Mouse (Mus musculus) cerebellum, adult 2 months (tissue): Measurements from ENCODE around the gene Ugt1a5.

Experiments
- CTCF ChIP-seq: fragments of 200-500 bp; IDR thresholded peaks from 2 replicates; pipeline ENCODE4 v1.5.1; 2011; ENCODE audit warnings: low read depth, mild to moderate bottlenecking, control low read depth, low read length, moderate library complexity, borderline replicate concordance; ENCODE audit not compliant: insufficient read depth
- POLR2A ChIP-seq: fragments of 200-500 bp; IDR thresholded peaks from 2 replicates; pipeline ENCODE4 v1.6.1; 2011; ENCODE audit warnings: low read length, control low read depth, borderline replicate concordance; ENCODE audit not compliant: insufficient read depth

DNA sequence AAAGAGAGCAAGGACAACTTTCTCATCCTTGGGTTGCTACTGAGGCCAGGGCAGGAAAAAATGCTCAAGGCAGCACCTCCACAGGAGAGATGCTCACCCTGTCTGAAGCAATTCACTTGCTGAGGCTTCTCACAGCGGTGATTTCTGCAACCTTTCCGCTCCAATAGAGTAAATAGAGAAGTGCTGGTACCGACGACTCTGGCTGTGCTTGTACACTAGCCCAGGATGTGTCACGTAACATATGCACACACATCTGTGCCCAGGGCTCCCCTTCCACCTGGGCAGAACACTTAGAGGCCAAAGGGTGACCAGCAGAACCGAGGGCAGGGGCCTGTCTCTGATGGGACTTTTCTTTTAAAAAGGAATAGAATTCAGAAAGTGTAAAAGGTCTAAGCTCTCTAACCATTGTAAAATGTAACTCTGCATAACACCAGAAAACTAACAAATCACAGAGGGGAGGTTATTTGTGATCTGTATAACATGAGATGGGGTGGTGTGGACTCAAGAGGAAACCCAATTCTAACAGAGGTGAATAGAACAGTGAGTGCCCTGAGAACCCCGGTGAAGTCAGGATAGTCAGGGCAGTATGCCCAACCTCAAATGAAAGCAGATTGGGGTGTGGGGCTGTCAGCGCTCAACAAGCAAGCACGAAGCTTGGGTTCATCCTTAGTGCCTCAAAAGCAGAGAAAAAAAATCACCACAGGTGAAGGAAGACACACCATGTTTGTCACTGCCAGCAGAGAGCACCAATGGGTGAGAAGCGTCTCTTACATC is 95.0 kb downstream of the Ugt1a5 start:
- TF ChIP-seq POLR2A (no peak), CTCF (no peak)
